In genomic region chrX:157454430-157454829, GRCm38 (mm10) we compare ENCODE assay signal across 9 mouse cellular contexts. TPM values are rescaled to one million over a fixed set of nuclear protein-coding genes. Genes with fewer than 3 reads are reported as not detected.
DNase-seq lines count a peak whose midpoint lies in the region; ATAC-seq and TF ChIP-seq lines count a peak whose summit lies in the region.
"Had no signal": no experiment of that assay in that cellular context is flagged by ENCODE, and none has a peak within 500 bp of the region (broad histone marks: within the 10 kb centered on the region; RNA-seq: fewer than 3 reads in every experiment).

No protein-coding gene starts in this region.

- intact Hi-C loops in left cerebral cortex, postnatal 10 days (cut with DNase I), result no loop called here

- 50% methylated on average over 1 of the region's 1 CpGs for WGBS in hindbrain, embryonic 11.5 days
- WGBS in hindbrain, embryonic 13.5 days, result 46% methylated on average over 1 of the region's 1 CpGs
- 77% methylated on average over 1 of the region's 1 CpGs for WGBS in neural tube, embryonic 11.5 days

- peak; percentile 33 for TF ChIP-seq CTCF in ES-Bruce4 (IDR thresholded peaks at IDR 0.05; ENCODE audit: low read depth, low read length)

- H3K4me3 ChIP-seq in hindbrain, embryonic 11.5 days (ENCODE audit: low read depth, low read length), result no peak overlapping the region
- H3K4me3 ChIP-seq in hindbrain, embryonic 13.5 days, result no peak overlapping the region
- H3K4me3 ChIP-seq in ES-Bruce4 (ENCODE audit: low read depth, low read length), result no peak overlapping the region
- no peak overlapping the region for H3K4me3 ChIP-seq in neural tube, embryonic 11.5 days (ENCODE audit: low read depth, low read length)
- H3K4me3 ChIP-seq: embryonic facial prominence, embryonic 13.5 days had no signal

- H3K27me3 ChIP-seq in hindbrain, embryonic 11.5 days (ENCODE audit: control insufficient read depth, insufficient read depth, low read length), result no peaks in the 10 kb centered on the region
- no peaks in the 10 kb centered on the region for H3K27me3 ChIP-seq in hindbrain, embryonic 13.5 days
- H3K27me3 ChIP-seq in ES-Bruce4 (ENCODE audit: control insufficient read depth, insufficient read depth, low read length, poor library complexity, severe bottlenecking), result no peaks in the 10 kb centered on the region
- no peaks in the 10 kb centered on the region for H3K27me3 ChIP-seq in neural tube, embryonic 11.5 days (ENCODE audit: control insufficient read depth, insufficient read depth, low read length)
- H3K27me3 ChIP-seq: embryonic facial prominence, embryonic 13.5 days had no signal

- DNase-seq in hindbrain, embryonic 11.5 days (ENCODE audit: low spot score), result peak; percentile 67
- DNase-seq in cerebellum, adult 18-20 months, result peak; percentile 42 to 71
- peak; percentile 61 for DNase-seq in gastrocnemius, postnatal 10 days
- DNase-seq in left cerebral cortex, postnatal 10 days (ENCODE audit: extremely low spot score in 1 of 2, low spot score in 2 of 2), result peak; percentile 21 to 38
- DNase-seq in neural tube, embryonic 11.5 days (ENCODE audit: low spot score), result peak; percentile 46
- peak; percentile 76 for DNase-seq in thymus, postnatal 4 days

- no peak overlapping the region for H3K9ac ChIP-seq in hindbrain, embryonic 11.5 days (ENCODE audit: low read depth, low read length)
- H3K9ac ChIP-seq in hindbrain, embryonic 13.5 days, result no peak overlapping the region
- no peak overlapping the region for H3K9ac ChIP-seq in ES-Bruce4 (ENCODE audit: low read depth, poor library complexity, severe bottlenecking)
- H3K9ac ChIP-seq in neural tube, embryonic 11.5 days (ENCODE audit: low read length), result no peak overlapping the region
- H3K9ac ChIP-seq: embryonic facial prominence, embryonic 13.5 days had no signal

- no peaks in the 10 kb centered on the region for H3K4me1 ChIP-seq in hindbrain, embryonic 11.5 days (replicated peaks; ENCODE audit: control insufficient read depth, insufficient read depth, low read length)
- no peaks in the 10 kb centered on the region for H3K4me1 ChIP-seq in hindbrain, embryonic 13.5 days (replicated peaks)
- H3K4me1 ChIP-seq in ES-Bruce4 (ENCODE audit: control insufficient read depth, insufficient read depth, low read length), result no peaks in the 10 kb centered on the region
- H3K4me1 ChIP-seq in neural tube, embryonic 11.5 days (ENCODE audit: control insufficient read depth, insufficient read depth, low read length), result no peaks in the 10 kb centered on the region
- H3K4me1 ChIP-seq: embryonic facial prominence, embryonic 13.5 days had no signal

- no peaks in the 10 kb centered on the region for H3K36me3 ChIP-seq in hindbrain, embryonic 11.5 days (ENCODE audit: control insufficient read depth, insufficient read depth, low read length)
- H3K36me3 ChIP-seq in hindbrain, embryonic 13.5 days, result peaks cover 4% of the 10 kb centered on the region; the same call in 1 of the 2 replicates
- no peaks in the 10 kb centered on the region; the same call in 1 of the 2 replicates for H3K36me3 ChIP-seq in ES-Bruce4 (ENCODE audit: control insufficient read depth, insufficient read depth, low read length, poor library complexity, severe bottlenecking)
- 0 out of 2 replicates have a peak, but pooled peaks cover 3% of the 10 kb centered on the region for H3K36me3 ChIP-seq in neural tube, embryonic 11.5 days (ENCODE audit: control insufficient read depth, insufficient read depth, low read length)
- H3K36me3 ChIP-seq: embryonic facial prominence, embryonic 13.5 days had no signal

- TF ChIP-seq EP300 in ES-Bruce4 (IDR thresholded peaks at IDR 0.05; ENCODE audit: insufficient read depth, low read depth, low read length), result no peak

- H3K4me2 ChIP-seq in hindbrain, embryonic 11.5 days (replicated peaks; ENCODE audit: low read depth, low read length), result no peak overlapping the region
- no peak overlapping the region for H3K4me2 ChIP-seq in hindbrain, embryonic 13.5 days
- H3K4me2 ChIP-seq in neural tube, embryonic 11.5 days (ENCODE audit: low read depth), result no peak overlapping the region
- H3K4me2 ChIP-seq: embryonic facial prominence, embryonic 13.5 days had no signal

- no peak overlapping the region for H3K27ac ChIP-seq in hindbrain, embryonic 11.5 days (ENCODE audit: low read depth, low read length)
- no peak overlapping the region for H3K27ac ChIP-seq in hindbrain, embryonic 13.5 days
- no peak overlapping the region for H3K27ac ChIP-seq in ES-Bruce4 (ENCODE audit: insufficient read depth, low read length)
- H3K27ac ChIP-seq in neural tube, embryonic 11.5 days (ENCODE audit: low read depth, low read length), result no peak overlapping the region
- H3K27ac ChIP-seq: embryonic facial prominence, embryonic 13.5 days had no signal

- TF ChIP-seq POLR2A in ES-Bruce4 (IDR thresholded peaks at IDR 0.05; ENCODE audit: insufficient read depth, low read length), result no peak

- ATAC-seq in hindbrain, embryonic 11.5 days (ENCODE audit: low FRiP score), result no peak
- no peak for ATAC-seq in hindbrain, embryonic 13.5 days (ENCODE audit: low FRiP score)
- no peak for ATAC-seq in neural tube, embryonic 11.5 days (ENCODE audit: insufficient read depth, low FRiP score, low TSS enrichment)

- H3K9me3 ChIP-seq in hindbrain, embryonic 11.5 days (ENCODE audit: control insufficient read depth, low read length), result no peaks in the 10 kb centered on the region
- no peaks in the 10 kb centered on the region for H3K9me3 ChIP-seq in hindbrain, embryonic 13.5 days
- H3K9me3 ChIP-seq in ES-Bruce4 (replicated peaks; ENCODE audit: control insufficient read depth, insufficient read depth, low read length, poor library complexity, severe bottlenecking), result no peaks in the 10 kb centered on the region
- H3K9me3 ChIP-seq in neural tube, embryonic 11.5 days (ENCODE audit: control insufficient read depth, low read length), result no peaks in the 10 kb centered on the region
- H3K9me3 ChIP-seq: embryonic facial prominence, embryonic 13.5 days had no signal

RNA-seq across cellular contexts. Expression of gene Sms, which starts 37.7 kb away (rescaled TPM):
- 106 and 110 TPM in 2 replicates for polyA plus RNA-seq in hindbrain, embryonic 11.5 days (2014; fragmentation: Nextera tagmentation; extraction: Ambion mirVana)
- polyA plus RNA-seq in hindbrain, embryonic 13.5 days (2015; fragmentation: Nextera tagmentation; extraction: Ambion mirVana), result 150 and 154 TPM in 2 replicates
- polyA plus RNA-seq in ES-Bruce4 (2011; ENCODE audit: insufficient read depth, insufficient read length, low read depth, missing spikeins), result 95.5 and 98.7 TPM in 2 replicates
- total RNA-seq in gastrocnemius, postnatal 10 days (2021), result 10 to 100 TPM; 44.4 to 49.1 TPM
- 10 to 100 TPM; 88.7 to 91.8 TPM for total RNA-seq in left cerebral cortex, postnatal 10 days (2021)
- polyA plus RNA-seq in neural tube, embryonic 11.5 days (2014; fragmentation: Nextera tagmentation; extraction: Ambion mirVana), result 105 and 111 TPM in 2 replicates

RNA-seq across cellular contexts. Expression of gene Phex, which starts 39.3 kb away (rescaled TPM):
- polyA plus RNA-seq in hindbrain, embryonic 11.5 days (2014; fragmentation: Nextera tagmentation; extraction: Ambion mirVana), result 0.22 and 0.62 TPM in 2 replicates
- polyA plus RNA-seq in hindbrain, embryonic 13.5 days (2015; fragmentation: Nextera tagmentation; extraction: Ambion mirVana), result 0.27 and 0.36 TPM in 2 replicates
- polyA plus RNA-seq in ES-Bruce4 (2011; ENCODE audit: insufficient read depth, insufficient read length, low read depth, missing spikeins), result 0.11 and 0.39 TPM in 2 replicates
- 10 to 100 TPM in 1 of 2 experiments, 1 to 10 TPM in 1; 1.4 to 11.1 TPM for total RNA-seq in gastrocnemius, postnatal 10 days (2021)
- total RNA-seq in left cerebral cortex, postnatal 10 days (2021), result 1 to 10 TPM in 1 of 2 experiments, under 1 TPM in 1; 0.69 to 1.1 TPM
- polyA plus RNA-seq in neural tube, embryonic 11.5 days (2014; fragmentation: Nextera tagmentation; extraction: Ambion mirVana), result 0.50 and 0.76 TPM in 2 replicates
